Mouse (Mus musculus) cerebellum, adult (tissue): Measurements from ENCODE around the gene Gm45521.

Experiments used
- ATAC-seq: cut with Nextera tagmentation; 2 replicates; pipeline ENCODE4 v1.9.2; 2017; ENCODE audit warnings: mild to moderate bottlenecking, moderate library complexity, mixed read lengths; ENCODE audit not compliant: insufficient number of reproducible peaks, low FRiP score, low TSS enrichment

Gm45521 gene

DNA sequence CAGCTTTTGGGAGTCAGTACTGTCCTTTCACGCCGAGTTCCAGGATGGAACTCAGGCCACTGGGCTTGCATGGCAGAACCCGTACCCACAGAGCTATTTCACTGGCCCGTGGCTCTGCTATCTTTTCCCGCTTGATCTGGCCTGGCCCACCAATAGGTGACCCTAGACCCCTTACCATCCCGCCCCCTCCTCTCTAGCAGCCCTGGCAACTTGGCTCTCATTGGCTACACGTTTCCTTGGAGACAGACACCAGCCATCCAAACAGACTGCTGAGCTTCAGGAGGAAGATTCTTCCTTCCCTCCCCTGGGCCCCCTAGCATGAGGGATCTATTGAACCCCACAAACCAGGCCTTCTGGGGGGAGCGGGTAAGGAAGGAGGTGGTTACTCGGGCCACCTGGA, at the start of gene Gm45521:
Gm45521 (plus strand) TSS at position 240 of the 400 bp plus-strand sequence.
- ATAC-seq: no peak

DNA sequence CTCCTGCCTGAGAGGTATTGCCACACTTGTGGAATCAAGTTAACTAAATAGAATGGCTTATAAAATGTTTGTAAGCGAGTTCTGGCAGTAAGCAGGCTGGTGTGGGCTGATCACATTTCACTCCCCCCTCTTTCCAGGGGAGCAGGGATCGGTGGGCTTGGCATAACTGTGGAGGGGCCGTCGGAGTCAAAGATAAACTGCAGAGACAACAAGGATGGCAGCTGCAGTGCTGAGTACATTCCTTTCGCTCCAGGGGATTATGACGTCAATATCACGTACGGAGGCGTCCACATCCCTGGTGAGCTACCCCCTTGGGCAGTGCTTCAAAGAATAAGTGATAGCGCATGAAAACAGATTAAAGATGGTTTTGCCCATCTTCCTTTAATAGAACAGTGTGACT, 47.6 kb upstream of the Gm45521 start:
- no peak for ATAC-seq

DNA sequence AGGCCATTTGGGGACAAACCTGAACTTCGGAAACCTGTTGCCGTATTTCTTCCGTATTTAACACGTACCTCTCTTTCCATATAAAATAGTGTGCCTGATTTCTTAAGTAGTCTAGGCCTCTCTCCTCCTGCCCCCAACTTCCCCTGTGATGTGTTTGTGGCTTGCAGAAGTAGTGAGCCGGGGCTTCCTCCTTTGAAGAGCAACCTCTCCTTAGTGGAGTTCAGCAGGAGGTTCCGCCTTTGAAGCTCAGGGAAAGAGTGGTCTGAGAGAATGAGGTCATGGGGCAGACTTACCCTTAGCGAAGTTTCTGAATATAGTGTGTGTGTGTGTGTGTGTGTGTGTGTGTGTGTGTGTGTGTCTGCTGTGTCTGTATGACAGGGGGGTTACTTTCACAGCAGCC, 43.2 kb upstream of the Gm45521 start:
- no peak for ATAC-seq

DNA sequence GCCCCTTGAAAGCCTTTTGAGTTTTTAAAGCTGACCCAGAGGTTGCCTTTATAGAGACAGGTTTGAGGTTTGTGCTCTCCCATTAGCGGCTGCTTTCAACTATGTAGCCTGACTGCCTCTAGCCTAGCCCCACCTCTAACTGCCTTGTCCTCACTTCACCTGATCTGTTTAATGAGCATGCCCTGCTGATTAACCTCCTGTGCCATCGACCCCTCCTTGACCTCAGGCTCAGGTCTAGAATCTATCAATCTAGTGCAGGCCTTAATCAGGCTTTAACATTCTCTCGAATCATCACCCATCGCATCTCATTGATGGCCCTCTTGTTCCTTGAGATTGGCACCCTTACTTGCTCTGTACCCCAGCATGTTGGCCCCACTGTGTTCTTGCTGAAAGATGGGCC, 42.6 kb upstream of the Gm45521 start:
- no peak for ATAC-seq

DNA sequence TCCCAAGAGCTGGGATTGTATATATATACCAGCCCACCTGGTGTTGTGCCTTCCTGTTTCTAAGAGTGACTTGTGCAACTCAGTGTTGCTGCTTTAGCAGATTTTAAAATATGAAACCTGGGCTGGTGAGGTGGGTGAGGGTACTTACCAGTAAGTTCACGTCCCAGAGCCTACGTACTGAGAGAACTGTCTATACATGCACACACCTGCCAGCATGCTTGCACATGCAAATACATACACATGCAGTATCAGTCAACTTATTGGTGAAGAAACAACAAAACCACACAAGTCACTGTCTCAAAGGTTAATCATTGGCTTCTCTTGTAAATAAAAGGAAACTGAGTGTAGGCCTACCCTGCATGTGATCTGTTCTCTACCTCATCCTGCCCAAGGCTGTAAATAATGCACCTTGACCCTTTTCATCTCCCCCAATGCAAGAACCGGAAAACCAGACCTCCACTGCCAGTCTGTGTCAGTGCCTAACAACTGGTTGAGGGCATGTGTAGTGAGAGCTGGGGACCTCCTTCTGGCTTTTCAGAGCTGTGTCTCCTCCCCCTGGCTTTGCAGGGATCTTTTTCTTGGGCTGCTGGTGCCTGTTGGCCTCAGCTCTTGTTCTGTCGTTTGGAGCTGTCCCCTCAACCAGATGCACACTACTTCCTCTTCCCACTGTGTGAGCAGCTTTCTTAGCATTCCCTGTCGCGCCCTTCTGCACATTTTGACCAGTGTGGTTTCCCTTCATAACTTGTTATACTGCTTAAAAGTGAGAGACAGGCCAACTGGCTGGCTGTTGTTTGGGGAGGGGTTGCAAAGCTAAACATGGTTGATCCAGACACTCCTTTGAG, 38.7 kb upstream of the Gm45521 start:
- ATAC-seq: no peak

DNA sequence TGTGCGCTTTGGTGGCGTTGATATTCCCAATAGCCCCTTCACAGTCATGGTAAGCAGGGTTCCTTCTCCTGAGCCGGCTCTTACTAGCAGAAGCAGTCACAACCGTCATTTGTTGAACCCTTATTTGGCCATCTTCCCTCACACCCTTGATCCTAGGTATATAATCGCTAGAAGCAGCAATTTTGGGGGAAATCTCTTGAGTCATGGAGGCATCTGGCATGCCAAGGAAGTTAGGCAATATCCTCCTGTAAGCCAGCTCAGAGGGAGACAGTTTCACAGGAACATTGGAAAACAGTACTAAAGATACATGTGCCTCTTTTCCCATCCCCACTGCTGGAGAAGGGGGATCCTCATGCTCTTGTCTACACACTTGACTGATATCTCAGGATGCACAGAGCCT, 37.8 kb upstream of the Gm45521 start:
- ATAC-seq: no peak

DNA sequence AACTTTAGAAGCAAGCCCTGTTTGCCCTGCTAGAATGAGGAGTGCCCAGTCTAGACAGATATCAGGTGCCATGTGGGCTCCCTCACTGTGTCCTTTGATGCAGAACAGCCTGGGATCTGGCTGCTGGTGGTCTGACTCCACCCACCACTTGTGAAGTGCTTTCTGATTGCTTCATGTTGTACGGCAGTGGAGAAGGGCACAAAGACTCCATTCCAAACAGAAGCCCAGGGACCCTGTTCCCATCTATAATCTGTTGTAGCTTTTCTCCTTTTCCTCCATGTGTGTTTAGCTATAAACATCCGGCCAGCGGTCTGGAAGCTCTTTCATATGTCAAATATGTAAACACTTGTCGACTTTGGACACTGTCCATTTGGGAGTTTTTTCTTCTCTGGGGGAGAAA, 37.2 kb upstream of the Gm45521 start:
- no peak for ATAC-seq

DNA sequence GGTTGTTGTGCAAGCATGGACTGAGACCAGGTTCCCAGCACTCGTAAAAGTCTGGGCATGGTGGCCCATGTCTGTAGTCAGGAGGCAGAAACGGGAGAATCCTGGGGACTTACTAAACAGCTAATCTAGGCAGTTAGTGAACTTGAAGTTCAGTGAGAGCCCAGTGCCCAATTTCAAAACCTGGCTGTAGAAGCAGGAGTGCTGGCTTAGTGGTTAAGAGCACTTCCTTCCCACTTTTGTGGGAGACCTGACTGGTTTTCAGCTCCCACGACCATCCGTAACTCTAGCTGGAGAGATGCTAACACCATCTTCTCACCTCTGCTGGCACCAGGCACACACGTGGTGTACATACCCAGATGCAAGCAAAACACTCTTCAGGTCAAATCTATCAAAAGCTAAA, 35.6 kb upstream of the Gm45521 start:
- no peak for ATAC-seq

DNA sequence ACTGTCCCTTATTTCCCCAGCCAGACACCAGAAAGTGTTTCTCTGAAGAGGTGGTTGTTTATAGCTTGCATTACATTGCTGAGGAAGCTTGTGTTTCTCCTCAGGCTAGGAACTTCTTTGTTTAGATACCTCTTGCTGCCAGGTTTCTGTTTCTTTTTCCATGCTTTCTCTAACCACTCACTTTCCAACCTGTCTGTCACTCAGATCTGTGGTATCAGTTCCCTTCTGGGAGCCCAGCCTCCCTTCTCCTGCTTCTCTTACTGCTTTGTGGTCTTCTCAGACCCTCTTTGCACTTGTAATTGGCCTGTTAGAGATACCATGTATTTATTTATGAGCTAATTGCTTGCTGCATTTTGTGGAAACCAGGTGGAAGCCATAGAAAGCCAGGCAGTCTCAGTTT, 33.5 kb upstream of the Gm45521 start:
- ATAC-seq: no peak

DNA sequence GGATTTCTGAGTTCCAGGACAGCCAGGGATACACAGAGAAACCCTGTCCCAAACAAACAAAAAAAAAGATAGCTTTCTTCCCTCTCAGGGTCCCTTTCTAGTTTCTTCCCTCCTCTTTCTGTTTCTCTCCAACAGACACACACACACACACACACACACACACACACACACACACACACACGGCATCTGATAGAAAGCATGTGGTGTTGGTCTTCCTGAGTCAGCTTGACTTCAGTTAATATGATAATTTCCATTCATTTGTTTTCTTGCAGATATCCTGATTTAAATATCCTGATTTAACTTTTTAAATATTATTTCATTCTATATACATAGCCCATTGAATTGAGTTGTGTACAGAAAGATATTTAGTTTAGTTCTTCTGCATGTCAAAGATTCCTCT, 28.7 kb upstream of the Gm45521 start:
- no peak for ATAC-seq

DNA sequence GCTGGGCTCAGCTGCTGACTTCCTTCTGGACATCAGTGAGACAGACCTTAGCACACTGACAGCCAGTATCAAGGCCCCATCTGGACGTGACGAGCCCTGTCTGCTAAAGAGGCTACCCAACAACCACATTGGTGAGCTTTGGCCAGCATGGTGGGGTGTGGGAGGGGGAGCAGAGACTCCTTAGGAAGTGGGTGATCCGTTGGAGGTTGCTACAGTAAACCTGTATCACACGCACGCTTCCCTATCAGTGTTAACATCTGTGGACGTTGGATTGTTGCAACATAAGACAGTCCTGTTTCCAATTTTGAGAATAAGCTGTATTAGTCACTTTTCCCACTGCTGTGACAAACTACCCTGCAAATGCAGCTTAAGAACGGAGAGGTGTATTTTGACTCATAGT, 28.1 kb upstream of the Gm45521 start:
- no peak for ATAC-seq

DNA sequence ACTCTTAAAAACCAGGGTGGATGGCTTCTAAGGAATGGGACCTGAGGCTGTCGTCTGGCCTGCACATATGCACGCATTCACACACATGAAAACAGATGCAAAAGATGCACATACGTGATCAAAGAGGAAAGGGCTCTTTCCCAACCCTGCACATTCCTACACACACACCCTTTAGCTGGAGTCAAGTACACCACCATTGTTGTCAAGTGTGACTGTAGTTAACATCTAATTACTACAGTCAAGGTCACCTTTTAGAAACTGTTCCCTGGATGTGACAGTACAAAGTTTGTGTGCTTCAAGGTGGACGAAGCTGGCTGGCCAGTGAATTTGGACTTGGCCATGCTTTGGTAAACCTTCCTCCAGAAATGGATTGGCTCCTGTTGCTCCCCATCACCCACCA, 24.9 kb upstream of the Gm45521 start:
- no peak for ATAC-seq

DNA sequence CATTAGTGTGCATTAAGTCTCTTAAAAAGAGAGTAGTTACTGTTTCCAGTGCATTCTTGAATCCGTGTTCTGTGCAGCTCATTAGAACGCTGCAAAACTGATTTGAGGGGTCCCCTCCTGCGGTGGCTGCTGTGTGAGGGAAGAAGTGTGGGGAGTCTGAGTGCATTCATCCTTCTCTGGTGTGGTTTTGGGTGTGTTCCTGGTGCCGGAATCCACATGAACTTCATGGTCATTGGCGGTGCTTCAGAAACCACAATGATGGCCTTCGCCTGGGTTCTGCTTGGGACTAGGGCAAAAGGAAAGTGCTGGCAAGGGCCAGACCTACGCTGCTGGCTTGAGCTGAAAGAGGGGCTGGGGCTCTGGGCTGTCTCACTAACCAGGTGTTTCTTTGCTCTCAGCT, 22.9 kb upstream of the Gm45521 start:
- ATAC-seq: no peak

DNA sequence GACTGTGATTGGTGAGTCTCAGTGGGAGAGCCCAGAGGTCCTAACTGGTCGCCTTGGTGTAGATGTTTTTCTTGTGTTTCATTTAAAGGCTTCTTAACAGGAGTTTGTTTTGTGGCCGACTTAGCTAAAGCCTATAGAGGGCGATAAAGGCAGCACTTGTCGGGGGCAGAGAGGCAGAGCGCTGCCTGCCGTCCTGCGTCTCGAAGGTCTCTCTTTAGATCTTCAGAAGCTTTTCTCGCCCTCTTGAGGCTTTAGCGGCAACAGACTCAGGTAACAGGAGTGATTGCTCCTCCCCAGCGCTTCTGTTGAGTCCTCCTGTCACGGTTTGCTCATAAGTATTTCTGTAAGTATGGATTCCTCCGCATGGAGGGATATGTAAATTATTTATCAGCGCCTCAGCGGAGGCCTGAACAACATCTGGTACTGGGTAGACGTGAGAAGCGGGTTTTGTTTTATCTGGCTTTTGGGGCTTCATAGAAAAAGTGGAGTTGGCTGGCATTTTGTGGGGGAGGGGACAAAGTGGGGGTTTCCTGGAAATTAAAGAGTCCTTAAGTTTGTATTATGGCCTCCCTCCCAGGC, 19.9 kb upstream of the Gm45521 start:
- ATAC-seq: 0 out of 2 replicates have a peak, but pooled peaks have one; percentile 26

DNA sequence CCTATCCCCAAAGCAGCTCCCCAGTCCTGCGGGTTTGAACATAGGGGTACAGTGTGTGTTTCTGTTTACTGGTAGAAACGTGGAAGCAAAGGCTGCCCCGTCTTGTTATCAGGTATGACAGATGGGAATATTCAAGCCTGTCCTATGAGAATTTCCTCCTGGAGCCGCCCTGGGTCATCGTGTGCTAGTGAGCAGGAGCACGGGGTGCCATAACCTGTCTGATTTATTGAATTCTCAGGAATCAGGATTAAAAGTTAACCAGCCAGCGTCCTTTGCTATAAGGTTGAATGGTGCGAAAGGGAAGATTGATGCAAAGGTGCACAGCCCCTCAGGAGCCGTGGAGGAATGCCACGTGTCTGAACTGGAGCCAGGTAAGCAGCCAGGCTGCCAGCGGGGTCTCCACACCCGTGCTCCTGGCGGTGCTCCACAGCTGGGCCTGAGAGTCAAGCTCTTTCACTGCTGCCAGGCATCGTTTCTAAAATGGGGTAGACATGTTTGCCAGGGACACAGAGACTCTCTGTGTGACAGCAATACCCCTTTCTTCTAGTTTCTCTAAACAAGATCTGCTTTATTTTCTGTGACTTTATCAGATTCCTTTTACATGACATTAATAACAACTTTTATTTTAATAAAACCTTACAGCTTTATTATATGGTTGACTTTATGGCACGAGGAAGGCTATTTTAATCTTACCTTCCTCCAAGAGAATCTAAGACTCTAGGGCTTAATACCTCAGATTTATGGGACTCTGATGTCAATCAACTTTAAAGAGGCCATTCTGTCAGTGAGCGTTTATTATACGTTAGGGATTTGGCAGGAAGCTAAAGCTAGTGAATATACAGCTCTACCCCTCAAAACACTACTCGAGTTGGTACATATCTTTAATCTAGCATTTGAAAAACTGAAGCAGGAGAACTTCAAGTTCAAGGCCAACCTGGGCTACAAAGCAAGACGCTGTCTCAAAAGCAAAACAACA, 18.0 kb upstream of the Gm45521 start:
- ATAC-seq: no peak

DNA sequence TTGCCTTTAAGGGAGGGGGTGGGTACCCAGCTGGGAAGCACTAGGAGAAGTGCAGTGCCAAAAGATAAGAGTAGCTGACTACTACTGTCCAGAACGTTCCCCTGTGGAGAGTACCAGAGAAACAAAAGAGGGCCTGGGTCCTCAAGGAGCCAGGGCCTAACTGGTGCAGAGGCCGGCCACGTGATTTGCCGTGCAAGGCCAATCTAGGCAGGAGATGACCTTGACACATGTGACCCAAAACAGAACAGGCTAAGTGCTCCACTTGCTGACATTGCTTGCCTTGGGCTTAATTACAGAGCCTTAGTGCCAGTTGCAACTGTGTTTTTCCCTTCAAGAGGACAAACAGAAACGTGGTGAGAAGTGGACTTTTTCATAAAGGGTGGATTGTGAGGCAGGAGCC, 15.7 kb upstream of the Gm45521 start:
- ATAC-seq: no peak

DNA sequence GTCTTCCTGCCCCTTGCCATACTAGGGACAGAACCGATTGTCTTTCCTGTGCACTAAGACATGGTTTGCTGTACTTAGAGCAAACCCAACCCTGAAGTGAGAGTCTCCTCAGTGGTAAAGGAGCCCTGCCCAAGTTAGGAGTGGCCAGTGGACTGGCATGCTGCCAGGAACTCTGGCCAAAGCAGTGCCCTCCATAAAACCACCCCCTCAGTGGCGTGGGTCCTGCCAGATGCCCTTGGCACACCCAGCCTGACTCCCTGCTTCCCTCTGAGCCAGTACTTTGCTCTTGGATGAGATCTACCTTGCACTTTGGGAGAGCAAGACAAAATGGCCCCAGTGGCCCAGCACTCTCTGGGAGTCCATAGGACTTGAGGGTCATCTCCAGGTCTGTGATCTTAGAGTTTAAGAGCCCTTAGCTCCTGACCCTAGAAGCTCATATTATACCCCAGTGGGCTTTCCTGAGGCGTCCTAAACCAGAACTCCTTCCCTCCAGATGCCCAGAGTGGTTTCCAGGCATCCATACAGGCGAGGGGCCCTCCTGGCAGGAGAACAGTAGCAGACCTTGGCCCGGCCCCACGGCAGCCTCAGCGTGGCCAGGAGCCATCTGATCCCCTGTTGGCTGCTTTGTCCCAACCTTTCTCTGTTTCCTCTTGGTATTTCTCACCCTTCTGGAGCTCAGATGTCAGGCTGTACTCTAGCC, 13.8 kb upstream of the Gm45521 start:
- peak; percentile 26; the same call in 1 of the 2 replicates for ATAC-seq

DNA sequence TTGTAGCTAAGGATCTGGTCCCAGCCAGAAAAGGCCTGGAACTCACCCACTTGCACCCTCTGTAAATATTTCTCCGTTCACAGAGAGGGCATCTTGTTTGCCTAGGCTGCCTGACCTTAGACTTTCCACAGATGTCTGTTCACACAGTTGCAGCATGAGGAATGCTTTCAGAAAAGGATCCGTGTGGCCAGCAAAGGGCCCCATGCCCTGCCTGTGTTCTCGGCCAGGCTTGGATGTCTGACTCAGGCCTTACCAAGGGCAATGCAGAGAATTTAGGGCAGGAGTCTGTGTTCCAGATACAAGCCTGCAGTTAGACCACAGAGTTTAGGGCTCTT, 13.3 kb upstream of the Gm45521 start:
- ATAC-seq: no peak

DNA sequence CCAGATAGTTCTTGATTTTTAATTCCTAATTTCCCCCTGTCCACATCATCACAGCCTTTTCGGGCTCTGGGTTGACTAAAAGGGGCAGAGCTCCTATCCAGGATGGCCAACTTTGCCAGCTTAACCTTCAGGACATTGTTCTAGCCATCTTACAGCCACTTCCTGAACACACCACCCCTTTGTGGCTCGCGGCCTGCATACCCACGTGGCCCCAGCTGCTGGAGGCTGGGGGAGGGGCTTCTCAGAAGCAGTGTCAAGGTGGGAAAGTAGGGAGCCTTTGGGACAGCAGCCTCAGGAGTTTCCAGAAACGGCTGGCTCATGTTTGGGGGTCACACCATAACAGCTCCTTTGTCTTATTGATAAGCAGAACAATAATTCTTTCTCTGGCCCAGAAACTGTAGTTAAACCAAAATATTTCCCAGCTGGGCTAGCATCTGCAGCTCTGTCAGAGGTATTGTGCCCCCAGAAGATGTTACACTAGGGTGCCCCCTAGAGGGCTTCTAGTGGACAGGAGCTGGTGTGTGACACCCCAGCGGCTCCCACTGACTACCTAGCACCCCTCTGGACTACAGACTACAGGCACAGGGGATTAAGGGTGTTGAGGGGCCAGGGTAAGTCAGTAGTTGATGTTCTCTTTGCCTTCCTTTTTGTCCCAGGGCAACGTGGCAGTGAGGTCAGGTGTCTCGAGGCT, 12.6 kb upstream of the Gm45521 start:
- ATAC-seq: no peak

DNA sequence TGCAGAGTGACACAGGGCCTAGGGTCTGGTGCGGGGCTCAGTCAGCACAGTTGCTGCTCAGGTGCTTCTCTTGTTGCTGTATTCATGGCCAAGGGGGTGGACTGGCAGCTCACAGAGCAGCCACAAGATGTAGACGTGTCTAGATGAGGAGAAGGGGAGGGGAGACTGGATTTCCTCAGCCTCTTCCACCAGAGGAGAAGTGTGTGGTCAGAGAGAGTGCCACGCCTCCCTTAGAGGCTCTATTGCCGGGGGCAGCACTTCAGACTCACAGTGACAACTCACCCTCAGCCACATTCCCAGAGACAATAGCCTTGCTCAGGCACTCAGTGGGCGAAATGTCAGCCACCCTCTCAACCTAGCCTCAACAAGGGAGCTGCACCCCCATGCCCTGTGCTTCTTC, 11.8 kb upstream of the Gm45521 start:
- no peak for ATAC-seq
